Mouse (Mus musculus) brown adipose tissue, adult 24 weeks (tissue): ENCODE results near the gene 9130008F23Rik. TPM values are rescaled to one million over a fixed set of nuclear protein-coding genes. Genes with fewer than 3 reads are reported as not detected.

Experiments
- H3K27ac ChIP-seq: fragments of 200-500 bp; replicated peaks from 2 replicates; pipeline ENCODE4 v1.5.1; 2012; ENCODE audit warnings: low read depth, mild to moderate bottlenecking, low read length
- H3K4me1 ChIP-seq: fragments of 200-500 bp; 2 replicates; pipeline ENCODE4 v1.6.1; 2012; ENCODE audit warnings: low read length, mixed read lengths; ENCODE audit not compliant: control insufficient read depth, insufficient read depth, insufficient read length
- H3K4me3 ChIP-seq: fragments of 200-500 bp; 2 replicates; pipeline ENCODE4 v1.5.1; 2012; ENCODE audit warnings: low read depth, mild to moderate bottlenecking, low read length, moderate library complexity; ENCODE audit not compliant: insufficient read depth
- polyA plus RNA-seq: library from polyadenylated mRNA; stranded (reverse); fragments of >200 nt; gene quantifications from 2 replicates; pipeline ENCODE4 v1.2.4, GENCODE M21; 2012; ENCODE audit not compliant: missing spikeins, insufficient read depth, insufficient read length

9130008F23Rik gene
- polyA plus RNA-seq, 1 experiment: 0.48 TPM

GRCm38 (mm10) chr17:40873582-40874011, 6.8 kb downstream of the 9130008F23Rik start:
- Histone ChIP-seq H3K27ac (no peak overlapping the region), H3K4me3 (no peak overlapping the region), H3K4me1 (peaks cover 9% of the 10 kb centered on the region)

GRCm38 (mm10) chr17:40872626-40873025, 7.7 kb downstream of the 9130008F23Rik start:
- Histone ChIP-seq H3K27ac (no peak overlapping the region), H3K4me1 (peaks cover 1% of the 10 kb centered on the region), H3K4me3 (no peak overlapping the region)

- Histone ChIP-seq H3K27ac (no peak overlapping the region), H3K4me1 (no peaks in the 10 kb centered on the region; the same call in 1 of the 2 replicates), H3K4me3 (no peak overlapping the region)
Measured at GRCm38 (mm10) chr17:40868952-40869747, 11.2 kb downstream of the 9130008F23Rik start.

GRCm38 (mm10) chr17:40855065-40855464, 25.3 kb downstream of the 9130008F23Rik start:
- Histone ChIP-seq H3K4me3 (no peak overlapping the region), H3K27ac (no peak overlapping the region), H3K4me1 (no peaks in the 10 kb centered on the region)

GRCm38 (mm10) chr17:40837308-40837707, 43.1 kb downstream of the 9130008F23Rik start:
- H3K4me3 ChIP-seq: no peak overlapping the region
- no peak overlapping the region for H3K27ac ChIP-seq
- no peaks in the 10 kb centered on the region for H3K4me1 ChIP-seq

- Histone ChIP-seq H3K4me1 (no peaks in the 10 kb centered on the region), H3K4me3 (no peak overlapping the region), H3K27ac (no peak overlapping the region)
Measured at GRCm38 (mm10) chr17:40831870-40832269, 48.5 kb downstream of the 9130008F23Rik start.

Other genes starting within 250 kb of the 9130008F23Rik start
- not detected in 2 replicates for gene Esp3, start 248.5 kb downstream of the 9130008F23Rik start, polyA plus RNA-seq
- not detected in 2 replicates for gene Esp1, start 153.4 kb downstream of the 9130008F23Rik start, polyA plus RNA-seq
- gene Crisp2, start 73.6 kb downstream of the 9130008F23Rik start, polyA plus RNA-seq: not detected in 2 replicates
- not detected in 2 replicates for gene Rhag, start 69.4 kb downstream of the 9130008F23Rik start, polyA plus RNA-seq
- gene Glyatl3, start 33.8 kb upstream of the 9130008F23Rik start, polyA plus RNA-seq: not detected in 2 replicates
- 160 and 162 TPM in 2 replicates for gene Mut, start 54.1 kb upstream of the 9130008F23Rik start, polyA plus RNA-seq
- gene Cenpq, start 54.5 kb upstream of the 9130008F23Rik start, polyA plus RNA-seq: 2.7 and 3.5 TPM in 2 replicates